ENCODE assay signal across 11 mouse cellular contexts in genomic region chr11:106382424-106382823, GRCm38 (mm10). TPM values are rescaled to one million over a fixed set of nuclear protein-coding genes. Genes with fewer than 3 reads are reported as not detected.
DNase-seq lines count a peak whose midpoint lies in the region; ATAC-seq and TF ChIP-seq lines count a peak whose summit lies in the region.
"Had no signal": no experiment of that assay in that cellular context is flagged by ENCODE, and none has a peak within 500 bp of the region (broad histone marks: within the 10 kb centered on the region; RNA-seq: fewer than 3 reads in every experiment).

No protein-coding gene starts in this region.

- H3K9ac ChIP-seq in embryonic facial prominence, embryonic 14.5 days (ENCODE audit: low read depth, low read length), result no peak overlapping the region; the same call in 1 of the 2 replicates
- peak overlapping the region; percentile 23; the same call in 1 of the 2 replicates for H3K9ac ChIP-seq in liver, postnatal 0 days (replicated peaks)

- no peaks in the 10 kb centered on the region for H3K36me3 ChIP-seq in G1E (replicated peaks)
- no peaks in the 10 kb centered on the region for H3K36me3 ChIP-seq in embryonic facial prominence, embryonic 14.5 days (ENCODE audit: control insufficient read depth, insufficient read depth, low read length)
- no peaks in the 10 kb centered on the region for H3K36me3 ChIP-seq in kidney, adult 2 months (ENCODE audit: control insufficient read depth, insufficient read depth, low read length)
- 0 out of 2 replicates have a peak, but pooled peaks cover 5% of the 10 kb centered on the region for H3K36me3 ChIP-seq in liver, postnatal 0 days (replicated peaks; ENCODE audit: insufficient read depth, low read length)

- no peak for DNase-seq in G1E (ENCODE audit: low spot score)
- peak; percentile 62 for DNase-seq in embryonic facial prominence, embryonic 14.5 days (ENCODE audit: low spot score)
- peak; percentile 71 for DNase-seq in kidney, adult 2 months
- DNase-seq in liver, postnatal 0 days, result no peak
- no peak for DNase-seq in cerebellum, postnatal 4 days (ENCODE audit: low spot score in 2 of 2)
- no peak for DNase-seq in yolk sac, embryonic 10.5 days (ENCODE audit: low spot score)
- no peak for DNase-seq in urinary bladder, postnatal 25 days (ENCODE audit: low spot score)
- no peak for DNase-seq in adrenal gland, adult 8-10 months
- DNase-seq: cerebellum, adult 18-20 months; thymus, postnatal 25 days had no signal

- no peak overlapping the region for H3K4me3 ChIP-seq in G1E (ENCODE audit: low read depth, low read length)
- H3K4me3 ChIP-seq in embryonic facial prominence, embryonic 14.5 days (ENCODE audit: low read depth, low read length), result 0 out of 2 replicates have a peak overlapping the region, but pooled peaks have one; percentile 6
- peak overlapping the region; percentile 46 for H3K4me3 ChIP-seq in kidney, adult 2 months (ENCODE audit: insufficient read depth, low read depth, low read length)
- H3K4me3 ChIP-seq in liver, postnatal 0 days (ENCODE audit: low read depth, low read length), result peak overlapping the region; percentile 27

- no peak for TF ChIP-seq EP300 in liver, postnatal 0 days (IDR thresholded peaks at IDR 0.05; ENCODE audit: low read depth)

- no peak overlapping the region for H3K4me2 ChIP-seq in embryonic facial prominence, embryonic 14.5 days (ENCODE audit: low read depth, low read length)
- H3K4me2 ChIP-seq in liver, postnatal 0 days (ENCODE audit: low read depth, low read length), result peak overlapping the region; percentile 36

- TF ChIP-seq POLR2A in kidney, adult 2 months (IDR thresholded peaks at IDR 0.05; ENCODE audit: low read depth, low read length), result no peak

- peak; percentile 61 for ATAC-seq in G1E (ENCODE audit: extremely low read depth, insufficient number of reproducible peaks, low FRiP score, poor library complexity, severe bottlenecking)
- no peak for ATAC-seq in embryonic facial prominence, embryonic 14.5 days (ENCODE audit: low read depth)
- peak; percentile 60 for ATAC-seq in liver, postnatal 0 days

- WGBS in embryonic facial prominence, embryonic 14.5 days, result 39% methylated on average over 5 of the region's 5 CpGs
- WGBS in kidney, adult 2 months, result 74% methylated on average over 5 of the region's 5 CpGs
- 27% methylated on average over 5 of the region's 5 CpGs for WGBS in liver, postnatal 0 days (ENCODE audit: insufficient replicate concordance)

- TF ChIP-seq CTCF in G1E (IDR thresholded peaks at IDR 0.05; ENCODE audit: low read depth, low read length), result no peak
- TF ChIP-seq CTCF in kidney, adult 2 months (conservative IDR thresholded peaks at IDR 0.05; ENCODE audit: insufficient read depth, insufficient read length, low read depth, low read length), result no peak
- TF ChIP-seq CTCF in liver, postnatal 0 days (IDR thresholded peaks at IDR 0.05; ENCODE audit: low read depth), result no peak

- H3K9me3 ChIP-seq in G1E (replicated peaks), result no peaks in the 10 kb centered on the region
- H3K9me3 ChIP-seq in embryonic facial prominence, embryonic 14.5 days (ENCODE audit: control insufficient read depth, low read length), result no peaks in the 10 kb centered on the region
- no peaks in the 10 kb centered on the region for H3K9me3 ChIP-seq in liver, postnatal 0 days (ENCODE audit: low read length)

- H3K27ac ChIP-seq in embryonic facial prominence, embryonic 14.5 days (replicated peaks; ENCODE audit: low read depth, low read length), result peak overlapping the region; percentile 67
- H3K27ac ChIP-seq in kidney, adult 2 months (ENCODE audit: insufficient read depth, low read depth, low read length), result peak overlapping the region; percentile 54
- H3K27ac ChIP-seq in liver, postnatal 0 days (ENCODE audit: low read depth), result peak overlapping the region; percentile 72

- H3K27me3 ChIP-seq in G1E (ENCODE audit: insufficient read depth, low read length), result peaks cover 55% of the 10 kb centered on the region
- no peaks in the 10 kb centered on the region for H3K27me3 ChIP-seq in embryonic facial prominence, embryonic 14.5 days (replicated peaks; ENCODE audit: control insufficient read depth, insufficient read depth, low read length)
- no peaks in the 10 kb centered on the region for H3K27me3 ChIP-seq in kidney, adult 2 months (replicated peaks; ENCODE audit: control insufficient read depth, insufficient read depth, low read length)
- H3K27me3 ChIP-seq in liver, postnatal 0 days (ENCODE audit: insufficient read depth, low read length), result no peaks in the 10 kb centered on the region

- peaks cover 11% of the 10 kb centered on the region; the same call in 1 of the 2 replicates for H3K4me1 ChIP-seq in G1E (ENCODE audit: insufficient read depth, low read depth, low read length)
- H3K4me1 ChIP-seq in embryonic facial prominence, embryonic 14.5 days (ENCODE audit: control insufficient read depth, insufficient read depth, low read length), result no peaks in the 10 kb centered on the region
- H3K4me1 ChIP-seq in kidney, adult 2 months (ENCODE audit: control insufficient read depth, insufficient read depth, low read length), result no peaks in the 10 kb centered on the region
- H3K4me1 ChIP-seq in liver, postnatal 0 days (ENCODE audit: insufficient read depth), result peaks cover 10% of the 10 kb centered on the region

RNA-seq across cellular contexts. Expression of gene Icam2, which starts 5.5 kb away (rescaled TPM):
- 3.7 and 10.3 TPM in 2 replicates for total RNA-seq in G1E (2014; fragmentation: Nextera tagmentation)
- 42.6 and 53.8 TPM in 2 replicates for total RNA-seq in G1E (2017)
- 2.1 and 3.4 TPM in 2 replicates for polyA plus RNA-seq in G1E (2012)
- polyA plus RNA-seq in embryonic facial prominence, embryonic 14.5 days (2014; fragmentation: Nextera tagmentation; extraction: Ambion mirVana), result 42.2 and 44.3 TPM in 2 replicates
- 35.0 and 38.1 TPM in 2 replicates for polyA plus RNA-seq in kidney, adult 2 months (2012; rRNA removed)
- 11.4 and 12.6 TPM in 2 replicates for polyA plus RNA-seq in liver, postnatal 0 days (2015; fragmentation: Nextera tagmentation; extraction: Ambion mirVana)
- 10 to 100 TPM; 10.0 to 15.8 (median 13.6) TPM for total RNA-seq in adrenal gland, adult 8-10 months (2022)

RNA-seq across cellular contexts. Expression of gene Prr29, which starts 17.2 kb away (rescaled TPM):
- total RNA-seq in G1E (2014; fragmentation: Nextera tagmentation) (not detected in 2 replicates), G1E (2017) (0.16 and 0.23 TPM in 2 replicates)
- 0.07 TPM in 1 of 2 replicates, not detected in the other for polyA plus RNA-seq in G1E (2012)
- 0.92 and 0.93 TPM in 2 replicates for polyA plus RNA-seq in embryonic facial prominence, embryonic 14.5 days (2014; fragmentation: Nextera tagmentation; extraction: Ambion mirVana)
- 0.12 and 0.58 TPM in 2 replicates for polyA plus RNA-seq in kidney, adult 2 months (2012; rRNA removed)
- polyA plus RNA-seq in liver, postnatal 0 days (2015; fragmentation: Nextera tagmentation; extraction: Ambion mirVana), result not detected in 2 replicates
- under 1 TPM in 1 of 4 experiments, not detected in 3; 0.65 TPM for total RNA-seq in adrenal gland, adult 8-10 months (2022)
- total RNA-seq: ES-E14 had no signal

RNA-seq across cellular contexts. Expression of gene Scn4a, which starts 29.3 kb away (rescaled TPM):
- total RNA-seq in G1E (2014; fragmentation: Nextera tagmentation), result not detected in 2 replicates
- total RNA-seq in G1E (2017), result 0.05 TPM in 1 of 2 replicates, not detected in the other
- not detected in 2 replicates for polyA plus RNA-seq in G1E (2012)
- 0.98 and 1.5 TPM in 2 replicates for polyA plus RNA-seq in embryonic facial prominence, embryonic 14.5 days (2014; fragmentation: Nextera tagmentation; extraction: Ambion mirVana)
- 0.11 and 1.9 TPM in 2 replicates for polyA plus RNA-seq in kidney, adult 2 months (2012; rRNA removed)
- polyA plus RNA-seq in liver, postnatal 0 days (2015; fragmentation: Nextera tagmentation; extraction: Ambion mirVana), result 0.04 and 0.06 TPM in 2 replicates
- under 1 TPM in 3 of 4 experiments, not detected in 1; 0.06 to 0.43 (median 0.07) TPM for total RNA-seq in adrenal gland, adult 8-10 months (2022)

Comparison
In these comparisons a context has a peak if more than half of its experiments do, and no peak if none do; other contexts are left out.
1. DNase-seq: peak in embryonic facial prominence, embryonic 14.5 days (single experiment) and kidney, adult 2 months (single experiment); none in G1E (single experiment), liver, postnatal 0 days (single experiment), cerebellum, postnatal 4 days (0 of 2), yolk sac, embryonic 10.5 days (single experiment), urinary bladder, postnatal 25 days (single experiment) and adrenal gland, adult 8-10 months (single experiment).
2. Peak in every context shown above with its lines, with median percentiles within 50 percentile points of each other: H3K27ac ChIP-seq.